ENCODE assay signal across 7 mouse cellular contexts in the genomic region with DNA sequence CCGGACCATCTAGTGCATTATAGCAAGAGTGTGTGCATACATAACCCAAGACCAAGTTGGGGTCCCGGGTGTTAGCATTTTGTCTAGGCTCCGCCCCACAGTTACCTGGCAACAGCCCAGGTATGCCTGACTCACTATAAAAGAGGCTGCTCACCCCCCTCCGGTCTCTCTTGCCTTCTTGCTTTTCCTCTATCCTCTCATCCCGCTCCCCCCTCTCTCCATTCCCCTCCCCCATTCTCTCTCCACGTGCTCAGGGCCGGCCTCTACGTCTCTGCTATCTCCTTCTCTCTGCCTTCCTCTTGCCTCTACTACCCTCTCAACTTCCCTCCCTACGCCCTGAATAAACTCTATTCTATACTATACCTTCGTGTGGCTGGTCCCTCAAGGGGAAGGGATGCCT. TPM values are rescaled to one million over a fixed set of nuclear protein-coding genes. Genes with fewer than 3 reads are reported as not detected.
A peak's percentile ranks its signal among the peaks of the same experiment; 100 is the strongest.
DNase-seq lines count a peak whose midpoint lies in the region; ATAC-seq and TF ChIP-seq lines count a peak whose summit lies in the region.

No protein-coding gene starts in this region.

- peaks cover 39% of the 10 kb centered on the region for H3K27me3 ChIP-seq in lung, embryonic 15.5 days
- no peaks in the 10 kb centered on the region for H3K27me3 ChIP-seq in cerebellum, adult 2 months (ENCODE audit: control insufficient read depth, insufficient read depth, low read length)
- H3K27me3 ChIP-seq in hindbrain, embryonic 10.5 days (ENCODE audit: insufficient read depth, poor library complexity, severe bottlenecking): peaks cover 64% of the 10 kb centered on the region
- peaks cover 49% of the 10 kb centered on the region for H3K27me3 ChIP-seq in midbrain, embryonic 13.5 days

- H3K27ac ChIP-seq in lung, embryonic 15.5 days: no peak overlapping the region
- no peak overlapping the region for H3K27ac ChIP-seq in cerebellum, adult 2 months (ENCODE audit: insufficient read depth, low read length)
- H3K27ac ChIP-seq in hindbrain, embryonic 10.5 days: no peak overlapping the region
- no peak overlapping the region for H3K27ac ChIP-seq in midbrain, embryonic 13.5 days

- H3K4me2 ChIP-seq in lung, embryonic 15.5 days: peak overlapping the region; percentile 90
- H3K4me2 ChIP-seq in midbrain, embryonic 13.5 days (replicated peaks): peak overlapping the region; percentile 81

- ATAC-seq in lung, embryonic 15.5 days (ENCODE audit: borderline replicate concordance, extremely low read depth, low FRiP score, low TSS enrichment): no peak
- ATAC-seq in midbrain, embryonic 13.5 days: peak; percentile 49

- H3K9me3 ChIP-seq in lung, embryonic 15.5 days: no peaks in the 10 kb centered on the region
- H3K9me3 ChIP-seq in hindbrain, embryonic 10.5 days: no peaks in the 10 kb centered on the region
- no peaks in the 10 kb centered on the region for H3K9me3 ChIP-seq in midbrain, embryonic 13.5 days

- peak overlapping the region; percentile 53 for H3K4me3 ChIP-seq in lung, embryonic 15.5 days
- H3K4me3 ChIP-seq in cerebellum, adult 2 months (replicated peaks; ENCODE audit: insufficient read depth, low read depth, low read length): peak overlapping the region; percentile 66
- H3K4me3 ChIP-seq in hindbrain, embryonic 10.5 days: peak overlapping the region; percentile 67
- peak overlapping the region; percentile 70 for H3K4me3 ChIP-seq in midbrain, embryonic 13.5 days (replicated peaks)

- H3K4me1 ChIP-seq in lung, embryonic 15.5 days: peaks cover 15% of the 10 kb centered on the region; the same call in 1 of the 2 replicates
- H3K4me1 ChIP-seq in cerebellum, adult 2 months (ENCODE audit: control insufficient read depth, insufficient read depth, low read length): no peaks in the 10 kb centered on the region
- H3K4me1 ChIP-seq in hindbrain, embryonic 10.5 days (replicated peaks): peaks cover 31% of the 10 kb centered on the region
- H3K4me1 ChIP-seq in midbrain, embryonic 13.5 days (replicated peaks): peaks cover 24% of the 10 kb centered on the region

- peak overlapping the region; percentile 44; the same call in 1 of the 2 replicates for H3K9ac ChIP-seq in lung, embryonic 15.5 days
- peak overlapping the region; percentile 64 for H3K9ac ChIP-seq in midbrain, embryonic 13.5 days (replicated peaks)

- no peak for TF ChIP-seq POLR2A in cerebellum, adult 2 months (IDR thresholded peaks at IDR 0.05; ENCODE audit: borderline replicate concordance, insufficient read depth, low read length)

- DNase-seq in lung, postnatal 36 days: no peak
- peak; percentile 36 to 45 for DNase-seq in cerebellum, adult 2 months
- DNase-seq in hindbrain, embryonic 10.5 days (ENCODE audit: low spot score): no peak
- no peak for DNase-seq in urinary bladder, postnatal 4 days (ENCODE audit: low spot score in 2 of 2)
- DNase-seq in layer of hippocampus, adult 8-10 months (ENCODE audit: low spot score in 2 of 2): no peak

- no peak for TF ChIP-seq CTCF in cerebellum, adult 2 months (IDR thresholded peaks at IDR 0.05; ENCODE audit: borderline replicate concordance, insufficient read depth, low read depth, low read length)

- no peaks in the 10 kb centered on the region for H3K36me3 ChIP-seq in lung, embryonic 15.5 days
- H3K36me3 ChIP-seq in hindbrain, embryonic 10.5 days: no peaks in the 10 kb centered on the region
- H3K36me3 ChIP-seq in midbrain, embryonic 13.5 days: no peaks in the 10 kb centered on the region

- 5% methylated on average over 10 of the region's 10 CpGs for whole genome bisulfite sequencing in lung, embryonic 15.5 days
- 3% methylated on average over 10 of the region's 10 CpGs for WGBS in cerebellum, adult 2 months
- 6% methylated on average over 10 of the region's 10 CpGs for WGBS in hindbrain, embryonic 10.5 days
- WGBS in midbrain, embryonic 13.5 days: 4% methylated on average over 10 of the region's 10 CpGs

RNA-seq across cellular contexts. Expression of gene Fcgr4, which starts 14.0 kb away (rescaled TPM):
- 0.42 and 0.66 TPM in 2 replicates for polyA plus RNA-seq in lung, embryonic 15.5 days (2015; fragmentation: Nextera tagmentation; extraction: Ambion mirVana)
- polyA plus RNA-seq in cerebellum, adult 2 months (2012; rRNA removed): 0.18 and 0.22 TPM in 2 replicates
- 0.30 and 0.64 TPM in 2 replicates for polyA plus RNA-seq in hindbrain, embryonic 10.5 days (2016; fragmentation: Nextera tagmentation; extraction: Ambion mirVana)
- polyA plus RNA-seq in midbrain, embryonic 13.5 days (2015; fragmentation: Nextera tagmentation; extraction: Ambion mirVana): 0.15 TPM in 1 of 2 replicates, not detected in the other
- 1 to 10 TPM in 2 of 4 experiments, not detected in 2; 1.5 to 1.7 TPM for total RNA-seq in layer of hippocampus, adult 8-10 months (2022)

RNA-seq across cellular contexts. Expression of gene Fcgr3, which starts 32.0 kb away (rescaled TPM):
- 13.2 and 15.1 TPM in 2 replicates for polyA plus RNA-seq in lung, embryonic 15.5 days (2015; fragmentation: Nextera tagmentation; extraction: Ambion mirVana)
- 5.2 and 6.0 TPM in 2 replicates for polyA plus RNA-seq in cerebellum, adult 2 months (2012; rRNA removed)
- 4.7 and 7.6 TPM in 2 replicates for polyA plus RNA-seq in hindbrain, embryonic 10.5 days (2016; fragmentation: Nextera tagmentation; extraction: Ambion mirVana)
- polyA plus RNA-seq in midbrain, embryonic 13.5 days (2015; fragmentation: Nextera tagmentation; extraction: Ambion mirVana): 4.8 and 6.0 TPM in 2 replicates
- total RNA-seq in layer of hippocampus, adult 8-10 months (2022): 10 to 100 TPM; 10.6 to 67.7 (median 34.1) TPM

RNA-seq across cellular contexts. Expression of gene Fcgr2b, which starts 56.3 kb away (rescaled TPM):
- polyA plus RNA-seq in lung, embryonic 15.5 days (2015; fragmentation: Nextera tagmentation; extraction: Ambion mirVana): 2.8 and 3.7 TPM in 2 replicates
- polyA plus RNA-seq in cerebellum, adult 2 months (2012; rRNA removed): 2.0 and 2.4 TPM in 2 replicates
- polyA plus RNA-seq in hindbrain, embryonic 10.5 days (2016; fragmentation: Nextera tagmentation; extraction: Ambion mirVana): 0.26 TPM in 1 of 2 replicates, not detected in the other
- polyA plus RNA-seq in midbrain, embryonic 13.5 days (2015; fragmentation: Nextera tagmentation; extraction: Ambion mirVana): 0.37 and 0.57 TPM in 2 replicates
- 10 to 100 TPM in 2 of 4 experiments, 1 to 10 TPM in 2; 4.2 to 46.4 (median 21.4) TPM for total RNA-seq in layer of hippocampus, adult 8-10 months (2022)

Comparison
In these comparisons a context has a peak if more than half of its experiments do, and no peak if none do; other contexts are left out.
1. DNase-seq: peak in cerebellum, adult 2 months (2 of 2); none in lung, postnatal 36 days (single experiment), hindbrain, embryonic 10.5 days (single experiment), urinary bladder, postnatal 4 days (0 of 2) and layer of hippocampus, adult 8-10 months (0 of 2).
2. Peak in every context shown above with its lines, with median percentiles within 50 percentile points of each other: H3K4me3 ChIP-seq.